Mouse (Mus musculus): ENCODE measurements at regions not wholly inside any gene's neighbourhood (a gene's known extent, or its start where the extent isn't known, plus 50 kb on each side); places are given as distances from the start of the nearest gene placed in this dataset.

- Histone ChIP-seq H3K4me2 (ENCODE audit: insufficient read depth, low read depth, poor library complexity, severe bottlenecking) (no peak overlapping the region), H3K4me1 (ENCODE audit: control insufficient read depth in 1 of 2, insufficient read depth in 2 of 2) (peaks cover 19 to 70% of the 10 kb centered on the region in 2 experiments), H3K36me3 (replicated peaks in 1 of 2; ENCODE audit: control insufficient read depth in 1 of 2, insufficient read depth in 1 of 2, low read length in 1 of 2) (no peaks in the 10 kb centered on the region), H3K4me3 (replicated peaks in 1 of 3; ENCODE audit: low read depth in 2 of 3, low read length in 2 of 3, poor library complexity in 1 of 3) (no peak overlapping the region), H3K27ac (ENCODE audit: insufficient read depth, low read depth) (no peak overlapping the region), H3K9me3 (replicated peaks; ENCODE audit: low read length) (no peaks in the 10 kb centered on the region), H3K9ac (ENCODE audit: insufficient read depth, low read depth) (no peak overlapping the region), H3K27me3 (replicated peaks) (no peaks in the 10 kb centered on the region), H3K79me2 (replicated peaks; ENCODE audit: control insufficient read depth, extremely low read depth, insufficient read depth, poor library complexity, severe bottlenecking) (no peaks in the 10 kb centered on the region)
- dilution Hi-C loops (cut with MboI; ENCODE audit: extremely low pct_ligation_motif_present, extremely low pct_unique_long_range_greater_than_20kb, low sequenced_read_pairs) = no loop called here
- 0 out of 2 replicates have a peak, but pooled peaks have one; percentile 54 for TF ChIP-seq CHD1 (IDR thresholded peaks at IDR 0.05; ENCODE audit: low read depth, low read length)
- no peak for TF ChIP-seq TCF12 (IDR thresholded peaks at IDR 0.05; ENCODE audit: low read depth, low read length)
- peak; percentile 62 for TF ChIP-seq EP300 (IDR thresholded peaks at IDR 0.05; ENCODE audit: low read length)
- TF ChIP-seq SIN3A (IDR thresholded peaks at IDR 0.05; ENCODE audit: low read length) = no peak
- 0 out of 2 replicates have a peak, but pooled peaks have one; percentile 15 for TF ChIP-seq IRF4 (IDR thresholded peaks at IDR 0.05; ENCODE audit: low read depth, low read length)
- no peak for TF ChIP-seq MAFK (IDR thresholded peaks at IDR 0.05; ENCODE audit: insufficient replicate concordance, low read length)
- no peak for TF ChIP-seq JUND (conservative IDR thresholded peaks at IDR 0.05; ENCODE audit: low read depth, low read length)
- TF ChIP-seq CTCF (conservative IDR thresholded peaks at IDR 0.05 in 1 of 2, IDR thresholded peaks at IDR 0.05 in 1 of 2; ENCODE audit: low read depth in 2 of 2, low read length in 2 of 2) = no peak
- peak; percentile 55 for DNase-seq (ENCODE audit: extremely low read depth)
- in situ Hi-C loops (cut with MboI; ENCODE audit: low pct_ligation_motif_present, low pct_unique_long_range_greater_than_20kb, low sequenced_read_pairs) = no loop called here
Observed at GRCm38 (mm10) chr19:6664311-6664952, 121.6 kb upstream of the Slc22a12 start.

DNA sequence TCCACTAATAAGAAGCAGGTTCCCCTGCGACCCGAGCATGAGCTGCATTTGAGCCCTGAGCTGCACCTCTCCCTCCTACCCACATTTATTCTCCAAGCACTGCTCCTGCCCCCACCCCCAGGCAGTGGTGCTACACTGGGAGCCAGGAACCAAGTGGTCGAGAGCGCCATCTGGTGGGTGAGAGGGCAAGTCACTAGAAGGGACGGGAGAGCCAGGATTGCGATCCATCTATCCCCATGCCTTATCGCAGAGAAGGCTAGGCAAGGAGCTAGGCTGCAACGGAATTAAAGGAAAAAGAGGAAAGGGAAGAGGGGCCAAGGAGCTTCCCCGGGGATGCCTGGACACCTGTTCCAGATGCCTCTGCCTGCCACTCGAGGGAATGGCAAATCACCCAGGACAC lies 120.6 kb upstream of the Slc22a12 start:
- no peaks in the 10 kb centered on the region for H3K36me3 ChIP-seq (replicated peaks in 1 of 2; ENCODE audit: control insufficient read depth in 1 of 2, insufficient read depth in 1 of 2, low read length in 1 of 2)
- no peaks in the 10 kb centered on the region for H3K27me3 ChIP-seq (replicated peaks)
- H3K4me1 ChIP-seq (ENCODE audit: control insufficient read depth in 1 of 2, insufficient read depth in 2 of 2) = peaks cover 19 to 60% of the 10 kb centered on the region in 2 experiments
- peak overlapping the region in 1 of 3 experiments; percentile 21 for H3K4me3 ChIP-seq (replicated peaks in 1 of 3; ENCODE audit: low read depth in 2 of 3, low read length in 2 of 3, poor library complexity in 1 of 3)
- DNase-seq (ENCODE audit: extremely low read depth) = peak; percentile 86
- no peaks in the 10 kb centered on the region for H3K79me2 ChIP-seq (replicated peaks; ENCODE audit: control insufficient read depth, extremely low read depth, insufficient read depth, poor library complexity, severe bottlenecking)
- H3K27ac ChIP-seq (ENCODE audit: insufficient read depth, low read depth) = no peak overlapping the region
- peak overlapping the region; percentile 55 for H3K4me2 ChIP-seq (ENCODE audit: insufficient read depth, low read depth, poor library complexity, severe bottlenecking)
- no peak overlapping the region for H3K9ac ChIP-seq (ENCODE audit: insufficient read depth, low read depth)
- no peaks in the 10 kb centered on the region for H3K9me3 ChIP-seq (replicated peaks; ENCODE audit: low read length)
- in situ Hi-C loops (cut with MboI; ENCODE audit: low pct_ligation_motif_present, low pct_unique_long_range_greater_than_20kb, low sequenced_read_pairs) (no loop called here), dilution Hi-C loops (cut with MboI; ENCODE audit: extremely low pct_ligation_motif_present, extremely low pct_unique_long_range_greater_than_20kb, low sequenced_read_pairs) (no loop called here)
- TF ChIP-seq RAD21 (IDR thresholded peaks at IDR 0.05; ENCODE audit: low read depth, low read length) = peak; percentile 61
- no peak for TF ChIP-seq GABPA (IDR thresholded peaks at IDR 0.05; ENCODE audit: insufficient replicate concordance, low read depth, low read length)
- no peak for TF ChIP-seq CHD2 (IDR thresholded peaks at IDR 0.05; ENCODE audit: low read length)
- no peak for TF ChIP-seq TBP (conservative IDR thresholded peaks at IDR 0.05; ENCODE audit: low read depth, low read length)
- no peak for TF ChIP-seq HCFC1 (IDR thresholded peaks at IDR 0.05; ENCODE audit: low read depth, low read length)
- TF ChIP-seq MAZ (IDR thresholded peaks at IDR 0.05; ENCODE audit: low read depth, low read length) = 0 out of 2 replicates have a peak, but pooled peaks have one; percentile 45
- no peak for TF ChIP-seq ZKSCAN1 (IDR thresholded peaks at IDR 0.05; ENCODE audit: borderline replicate concordance, low read depth, low read length)
- no peak for TF ChIP-seq MYC (IDR thresholded peaks at IDR 0.05; ENCODE audit: low read depth, low read length)
- TF ChIP-seq CTCF (conservative IDR thresholded peaks at IDR 0.05 in 1 of 2, IDR thresholded peaks at IDR 0.05 in 1 of 2; ENCODE audit: low read depth in 2 of 2, low read length in 2 of 2) = peak; percentile 46 to 83
- no peak for TF ChIP-seq JUN (IDR thresholded peaks at IDR 0.05; ENCODE audit: insufficient read depth, low read depth, low read length)
- no peak for TF ChIP-seq JUND (conservative IDR thresholded peaks at IDR 0.05; ENCODE audit: low read depth, low read length)
- TF ChIP-seq MAFK (IDR thresholded peaks at IDR 0.05; ENCODE audit: insufficient replicate concordance, low read length) = no peak
- TF ChIP-seq UBTF (IDR thresholded peaks at IDR 0.05; ENCODE audit: low read depth, low read length) = no peak
- TF ChIP-seq MXI1 (IDR thresholded peaks at IDR 0.05; ENCODE audit: low read depth, low read length) = no peak
- TF ChIP-seq TCF12 (IDR thresholded peaks at IDR 0.05; ENCODE audit: low read depth, low read length) = no peak
- TF ChIP-seq CHD1 (IDR thresholded peaks at IDR 0.05; ENCODE audit: low read depth, low read length) = no peak
- TF ChIP-seq ZC3H11A (IDR thresholded peaks at IDR 0.05; ENCODE audit: low read depth, low read length) = no peak
- no peak for TF ChIP-seq SIN3A (IDR thresholded peaks at IDR 0.05; ENCODE audit: low read length)
- no peak for TF ChIP-seq BHLHE40 (IDR thresholded peaks at IDR 0.05; ENCODE audit: low read depth, low read length)
- no peak for TF ChIP-seq EP300 (IDR thresholded peaks at IDR 0.05; ENCODE audit: low read length)
- TF ChIP-seq IRF4 (IDR thresholded peaks at IDR 0.05; ENCODE audit: low read depth, low read length) = no peak
- no peak for TF ChIP-seq PAX5 (IDR thresholded peaks at IDR 0.05; ENCODE audit: low read length)
- no peak for TF ChIP-seq ETS1 (conservative IDR thresholded peaks at IDR 0.05; ENCODE audit: low read depth, low read length)
- TF ChIP-seq USF2 (conservative IDR thresholded peaks at IDR 0.05; ENCODE audit: low read depth, low read length) = no peak
- TF ChIP-seq POLR2A (IDR thresholded peaks at IDR 0.05; ENCODE audit: low read depth, low read length) = no peak
- no peak for TF ChIP-seq E2F4 (IDR thresholded peaks at IDR 0.05; ENCODE audit: insufficient replicate concordance, low read depth, low read length)
- peak; percentile 75 for TF ChIP-seq SMC3 (IDR thresholded peaks at IDR 0.05; ENCODE audit: low read depth, low read length)
- TF ChIP-seq ELF1 (IDR thresholded peaks at IDR 0.05; ENCODE audit: low read depth, low read length) = no peak
- TF ChIP-seq ZNF384 (IDR thresholded peaks at IDR 0.05; ENCODE audit: low read depth, low read length) = no peak
- TF ChIP-seq RCOR1 (conservative IDR thresholded peaks at IDR 0.05; ENCODE audit: low read depth, low read length) = no peak
- TF ChIP-seq POLR2AphosphoS2 (IDR thresholded peaks at IDR 0.05; ENCODE audit: low read depth, low read length) = no peak

Data from CH12.LX (cell line).